Mouse (Mus musculus) kidney, postnatal 0 days (tissue): ENCODE measurements around the gene Slc9a9. TPM values are rescaled to one million over a fixed set of nuclear protein-coding genes. Genes with fewer than 3 reads are reported as not detected.

Experiments used
- ATAC-seq: fragments of 200-750 bp; cut with Nextera tagmentation; replicated peaks from 2 replicates; pipeline ENCODE4 v1.8.0; 2017; ENCODE audit warnings: low read depth, moderate number of reproducible peaks, moderate TSS enrichment, moderate library complexity; ENCODE audit not compliant: low FRiP score
- DNase-seq: peaks from one replicate; pipeline ENCODE4 v3.0.0-alpha.2; 2016; ENCODE audit warnings: low spot score
- H3K27ac ChIP-seq: fragments of 300-500 bp; sonication (generic); 2 replicates; pipeline ENCODE4 v1.5.1; 2014; ENCODE audit warnings: mild to moderate bottlenecking
- H3K27me3 ChIP-seq: fragments of 300-500 bp; sonication (generic); 2 replicates; pipeline ENCODE4 v1.6.1; 2014; ENCODE audit warnings: low read length, mixed read lengths; ENCODE audit not compliant: insufficient read depth
- H3K36me3 ChIP-seq: fragments of 300-500 bp; sonication (generic); 2 replicates; pipeline ENCODE4 v1.6.1; 2014; ENCODE audit warnings: low read length, mixed read lengths; ENCODE audit not compliant: insufficient read depth
- H3K4me1 ChIP-seq: fragments of 300-500 bp; sonication (generic); replicated peaks from 2 replicates; pipeline ENCODE4 v1.6.1; 2014; ENCODE audit warnings: antibody characterized with exemption, low read length, mixed read lengths; ENCODE audit not compliant: insufficient read depth
- H3K4me2 ChIP-seq: fragments of 300-500 bp; sonication (generic); 2 replicates; pipeline ENCODE4 v1.6.1; 2014; ENCODE audit warnings: mild to moderate bottlenecking, low read length, moderate library complexity, mixed read lengths
- H3K4me3 ChIP-seq: fragments of 300-500 bp; sonication (generic); replicated peaks from 2 replicates; pipeline ENCODE4 v1.5.1; 2014; ENCODE audit warnings: low read depth, low read length
- H3K9ac ChIP-seq: fragments of 300-500 bp; sonication (generic); 2 replicates; pipeline ENCODE4 v1.6.1; 2014; ENCODE audit warnings: low read depth, low read length
- H3K9me3 ChIP-seq: fragments of 300-500 bp; sonication (generic); replicated peaks from 2 replicates; pipeline ENCODE4 v1.6.1; 2016; ENCODE audit warnings: low read length, inconsistent platforms, mixed read lengths
- CTCF ChIP-seq: IDR thresholded peaks from 2 replicates; pipeline ENCODE4 v1.5.1; 2016; ENCODE audit warnings: antibody characterized with exemption, low read depth, mild to moderate bottlenecking, moderate library complexity
- WGBS: fragments of 180-500 bp; shearing (Covaris S2); extraction: QIAGEN DNeasy Blood & Tissue Kit; methylation state at CpG from one replicate; pipeline ENCODE4 v1.1.7; 2014; 5-methylcytosine and 5-hydroxymethylcytosine counted together
- polyA plus RNA-seq: library from polyadenylated mRNA; unstranded; fragments of >200 nt; fragmentation: Nextera tagmentation; extraction: Ambion mirVana; gene quantifications from 2 replicates; pipeline ENCODE4 v1.2.1, GENCODE M21; 2015

Gene Slc9a9
- polyA plus RNA-seq, 1 experiment from 2014 or later: 2.6 TPM

- peak overlapping the region; percentile 50 for H3K27ac ChIP-seq
- no peak overlapping the region for H3K9ac ChIP-seq
- H3K9me3 ChIP-seq: no peaks in the 10 kb centered on the region
- H3K4me2 ChIP-seq: no peak overlapping the region
- DNase-seq: no peak
- TF ChIP-seq CTCF: no peak
- WGBS: 35% methylated on average over 15 of the region's 15 CpGs
- no peaks in the 10 kb centered on the region for H3K36me3 ChIP-seq
- H3K4me1 ChIP-seq: peaks cover 9% of the 10 kb centered on the region; the same call in 1 of the 2 replicates
- H3K27me3 ChIP-seq: no peaks in the 10 kb centered on the region
- H3K4me3 ChIP-seq: no peak overlapping the region
- no peak for ATAC-seq
Measured at GRCm38 (mm10) chr9:95186386-95187289, 516.9 kb downstream of the Slc9a9 start.

GRCm38 (mm10) chr9:95188362-95189217, 518.9 kb downstream of the Slc9a9 start:
- DNase-seq: no peak
- WGBS: 58% methylated on average over 8 of the region's 8 CpGs
- H3K4me3 ChIP-seq: no peak overlapping the region
- H3K4me2 ChIP-seq: no peak overlapping the region
- H3K9ac ChIP-seq: no peak overlapping the region
- H3K9me3 ChIP-seq: no peaks in the 10 kb centered on the region
- no peaks in the 10 kb centered on the region for H3K36me3 ChIP-seq
- no peak for ATAC-seq
- H3K4me1 ChIP-seq: peaks cover 9% of the 10 kb centered on the region; the same call in 1 of the 2 replicates
- H3K27me3 ChIP-seq: no peaks in the 10 kb centered on the region
- TF ChIP-seq CTCF: no peak
- no peak overlapping the region for H3K27ac ChIP-seq

GRCm38 (mm10) chr9:95189218-95189605, 519.5 kb downstream of the Slc9a9 start:
- H3K4me3 ChIP-seq: no peak overlapping the region
- H3K27ac ChIP-seq: no peak overlapping the region
- no peak for ATAC-seq
- H3K36me3 ChIP-seq: no peaks in the 10 kb centered on the region
- H3K4me2 ChIP-seq: no peak overlapping the region
- no peak for DNase-seq
- H3K9me3 ChIP-seq: no peaks in the 10 kb centered on the region
- peaks cover 9% of the 10 kb centered on the region; the same call in 1 of the 2 replicates for H3K4me1 ChIP-seq
- 84% methylated on average over 4 of the region's 4 CpGs for WGBS
- no peak overlapping the region for H3K9ac ChIP-seq
- no peaks in the 10 kb centered on the region for H3K27me3 ChIP-seq
- TF ChIP-seq CTCF: no peak

GRCm38 (mm10) chr9:95191442-95191841, 521.7 kb downstream of the Slc9a9 start:
- Histone ChIP-seq H3K9ac (no peak overlapping the region), H3K27me3 (no peaks in the 10 kb centered on the region), H3K4me3 (no peak overlapping the region), H3K36me3 (no peaks in the 10 kb centered on the region), H3K9me3 (no peaks in the 10 kb centered on the region), H3K27ac (no peak overlapping the region), H3K4me1 (peaks cover 5% of the 10 kb centered on the region; the same call in 1 of the 2 replicates), H3K4me2 (no peak overlapping the region)
- no peak for DNase-seq
- ATAC-seq: no peak
- 49% methylated on average over 6 of the region's 6 CpGs for WGBS
- TF ChIP-seq CTCF: no peak

GRCm38 (mm10) chr9:95192901-95193532, 523.3 kb downstream of the Slc9a9 start:
- Histone ChIP-seq H3K9ac (no peak overlapping the region), H3K27me3 (no peaks in the 10 kb centered on the region), H3K4me2 (no peak overlapping the region), H3K36me3 (no peaks in the 10 kb centered on the region), H3K27ac (no peak overlapping the region), H3K4me3 (no peak overlapping the region), H3K4me1 (no peaks in the 10 kb centered on the region), H3K9me3 (no peaks in the 10 kb centered on the region)
- 77% methylated on average over 8 of the region's 8 CpGs for WGBS
- TF ChIP-seq CTCF: no peak
- ATAC-seq (no peak), DNase-seq (no peak)

- DNase-seq (no peak), ATAC-seq (no peak)
- Histone ChIP-seq H3K4me3 (no peak overlapping the region), H3K9ac (no peak overlapping the region), H3K27me3 (no peaks in the 10 kb centered on the region), H3K27ac (no peak overlapping the region), H3K4me2 (no peak overlapping the region), H3K4me1 (no peaks in the 10 kb centered on the region), H3K36me3 (no peaks in the 10 kb centered on the region), H3K9me3 (no peaks in the 10 kb centered on the region)
- no peak for TF ChIP-seq CTCF
- 72% methylated on average over 3 of the region's 3 CpGs for WGBS
Measured at GRCm38 (mm10) chr9:95193672-95194071, 524.0 kb downstream of the Slc9a9 start.
